Mouse (Mus musculus) G1E (cell line): Measurements from ENCODE around the gene Srrt.

Experiments used
- CTCF ChIP-seq: IDR thresholded peaks from 2 replicates; pipeline ENCODE4 v1.5.1; 2012; ENCODE audit warnings: low read depth, low read length, inconsistent platforms, mixed read lengths
- GATA1 ChIP-seq: IDR thresholded peaks from 2 replicates; pipeline ENCODE4 v1.6.1; 2012; ENCODE audit warnings: borderline replicate concordance, low read length, inconsistent platforms, mixed read lengths
- GATA2 ChIP-seq: IDR thresholded peaks from 2 replicates; pipeline ENCODE4 v1.6.1; 2012; ENCODE audit warnings: low read depth, low read length, inconsistent platforms, borderline replicate concordance
- TAL1 ChIP-seq: conservative IDR thresholded peaks from 2 replicates; pipeline ENCODE4 v1.6.1; 2012; ENCODE audit warnings: low read depth, low read length, inconsistent platforms, mixed read lengths

DNA sequence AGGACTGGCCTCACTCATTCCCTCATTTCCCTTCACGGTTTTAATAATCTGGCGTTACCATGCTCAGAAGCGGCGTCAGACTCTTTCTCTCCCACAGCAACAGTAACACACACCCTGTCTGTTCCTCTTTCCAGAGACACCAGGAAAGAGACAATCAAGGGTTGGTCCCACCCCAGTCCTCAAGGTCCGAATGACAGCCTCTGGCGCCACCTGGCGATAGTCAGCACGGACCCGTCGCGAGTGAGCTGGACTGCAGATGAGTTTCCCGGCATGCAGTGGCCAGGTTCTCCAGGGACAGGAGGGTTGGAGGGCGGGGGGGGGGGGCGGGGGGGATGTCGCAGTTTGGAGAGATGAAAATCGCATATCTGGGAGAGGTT lies 20.8 kb downstream of the Srrt start:
- TF ChIP-seq CTCF = peak; percentile 35; the same call in 1 of the 2 replicates
- TF ChIP-seq GATA2 = no peak
- TF ChIP-seq GATA1 = no peak
- TF ChIP-seq TAL1 = no peak
